Mouse (Mus musculus): ENCODE data around the gene Gnai3. TPM values are rescaled to one million over a fixed set of nuclear protein-coding genes. Genes with fewer than 3 reads are reported as not detected.
A peak's percentile ranks its signal among the peaks of the same experiment; 100 is the strongest.

Gnai3 gene
- 100 to 1,000 TPM; 137 to 154 (median 149) TPM for total RNA-seq (2022)

DNA sequence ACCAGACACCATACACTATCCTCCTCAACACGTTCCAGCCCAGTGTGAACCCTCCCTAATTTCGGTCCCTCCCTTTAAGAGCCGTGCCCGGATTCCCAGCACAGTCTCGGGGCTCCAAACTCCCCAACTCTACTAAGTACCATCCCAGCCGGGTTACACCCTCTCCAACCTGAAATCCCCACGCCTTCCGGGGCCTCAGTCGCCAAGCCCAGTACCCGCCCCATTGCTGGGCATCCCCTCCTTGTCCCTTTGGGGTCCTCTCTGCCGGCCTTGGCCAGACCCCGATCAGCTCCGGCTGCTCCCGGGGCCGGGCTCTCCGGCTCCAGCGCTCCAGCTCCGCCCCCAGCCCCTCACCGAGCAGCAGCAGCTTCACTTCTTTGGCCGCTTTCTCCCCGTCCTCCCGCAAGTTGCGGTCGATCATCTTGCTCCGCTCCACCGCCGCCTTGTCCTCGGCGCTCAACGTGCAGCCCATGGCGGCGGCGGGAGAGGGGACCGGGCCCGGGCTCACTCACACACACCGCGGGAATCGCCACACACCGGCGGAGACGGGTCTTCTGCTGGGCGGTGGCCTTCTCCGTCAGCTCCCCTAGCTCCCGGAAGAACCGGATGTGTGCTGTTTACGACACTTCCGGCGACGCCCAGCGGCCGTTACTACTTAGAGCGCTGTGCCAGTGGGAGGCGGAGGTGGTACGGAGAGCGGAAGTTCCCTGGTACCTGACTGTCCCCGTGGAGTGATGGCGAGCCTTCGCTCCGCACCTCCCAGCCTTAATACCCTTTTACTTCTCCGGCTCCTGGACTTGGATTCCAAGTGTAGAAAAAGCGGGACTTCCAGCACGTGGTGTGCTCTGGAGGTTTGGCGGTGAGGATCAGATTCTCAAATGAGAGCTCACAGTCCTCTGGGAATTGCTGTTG lies at the start of gene Gnai3:
Gnai3 (minus strand) TSS at position 613 of the 912 bp plus-strand sequence.
- DNase-seq: peak; percentile 90

DNA sequence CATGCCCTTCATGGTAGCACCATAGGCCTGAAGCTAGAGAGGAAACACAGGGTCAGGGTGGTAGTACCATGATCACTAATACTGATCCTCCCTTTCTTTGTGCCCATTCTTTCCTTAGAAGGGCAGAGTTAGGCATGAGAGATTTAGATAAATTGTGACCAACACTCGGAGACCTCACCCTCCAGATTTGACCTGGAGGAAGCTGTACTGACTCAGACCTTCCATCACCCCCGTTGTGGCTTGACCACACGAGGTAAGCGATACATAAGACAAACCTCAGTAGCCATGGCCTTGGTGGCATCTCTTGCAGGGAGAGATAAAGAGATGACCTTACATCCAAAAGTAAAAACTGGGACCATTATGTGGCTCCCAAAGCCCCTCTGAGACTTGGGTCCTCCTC lies 49.3 kb upstream of the Gnai3 start:
- no peak for DNase-seq

DNA sequence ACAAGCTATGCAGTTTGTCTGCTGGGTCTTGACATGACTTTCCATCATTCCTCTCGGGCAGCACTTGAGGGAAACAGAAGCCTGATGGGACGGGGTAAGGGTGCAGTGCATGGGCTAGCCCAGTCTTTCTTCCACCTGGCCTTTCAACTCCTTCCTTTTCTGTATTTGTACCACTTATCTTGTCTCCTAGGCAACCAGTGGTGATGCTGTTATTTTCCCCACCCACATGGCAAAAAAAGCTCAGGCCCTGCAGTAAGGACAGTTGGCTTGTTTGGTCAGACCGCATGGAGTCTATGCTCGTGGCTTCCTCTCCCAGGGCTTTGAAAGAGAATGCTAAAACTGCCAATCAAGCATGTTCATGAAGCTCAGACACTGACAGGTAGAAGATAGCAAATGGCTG lies 47.7 kb upstream of the Gnai3 start:
- no peak for DNase-seq

DNA sequence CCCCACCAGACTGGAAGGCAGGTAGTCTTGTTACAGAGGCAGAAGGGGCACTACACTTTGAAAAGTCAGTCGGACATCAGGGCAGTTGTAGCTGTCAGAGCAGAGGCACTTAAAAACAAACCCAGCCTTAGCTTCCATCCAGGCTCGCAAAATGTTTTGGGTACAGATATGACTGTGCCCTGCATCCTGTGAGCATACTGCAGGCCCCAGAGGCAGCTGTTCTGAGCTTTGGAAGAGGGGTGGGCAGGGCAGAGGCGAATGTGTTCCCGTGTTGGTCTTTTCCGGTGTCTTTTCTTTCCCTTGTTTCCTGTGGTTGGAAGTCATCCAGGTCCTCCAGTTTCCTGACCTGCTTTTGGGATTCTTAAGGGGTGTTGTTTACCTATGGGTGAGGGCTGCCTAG lies 44.0 kb upstream of the Gnai3 start:
- no peak for DNase-seq

DNA sequence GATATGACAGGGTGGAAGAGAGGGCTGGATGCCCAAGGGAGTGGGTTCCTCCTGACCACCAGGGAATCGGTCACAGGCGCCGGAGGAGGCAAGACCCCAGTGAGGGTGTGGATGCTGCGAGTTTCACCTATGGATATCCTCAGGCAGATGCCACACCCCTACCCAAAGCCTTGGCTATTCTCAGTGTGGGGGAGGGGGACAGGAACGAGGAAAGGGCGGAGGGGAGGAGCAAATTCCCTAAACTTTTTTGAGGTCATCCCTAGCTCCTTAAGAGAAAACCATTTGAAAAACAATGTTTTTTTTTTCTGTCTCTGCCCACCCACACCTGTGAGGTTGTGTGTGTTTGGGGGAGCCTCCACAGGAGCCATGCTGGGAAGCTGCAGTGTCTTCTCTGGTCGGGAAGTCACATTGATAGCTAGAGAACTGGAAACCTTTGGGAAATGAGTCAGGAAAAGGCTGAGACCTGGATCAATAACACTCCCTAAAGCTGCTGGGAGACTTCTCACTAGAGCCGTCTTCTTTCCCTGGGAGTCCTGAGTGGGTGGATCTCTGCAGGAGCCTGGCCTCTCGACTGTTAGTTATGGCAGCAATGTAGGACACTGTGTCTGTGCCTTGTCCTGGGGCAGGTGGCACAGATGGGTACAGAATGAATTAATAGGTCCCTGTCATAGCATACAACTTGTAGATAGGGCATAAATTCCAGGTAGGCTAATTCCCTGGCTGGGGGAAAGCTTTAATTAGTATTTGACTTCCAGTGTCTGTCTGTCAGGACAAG lies 43.0 kb upstream of the Gnai3 start:
- no peak for DNase-seq

DNA sequence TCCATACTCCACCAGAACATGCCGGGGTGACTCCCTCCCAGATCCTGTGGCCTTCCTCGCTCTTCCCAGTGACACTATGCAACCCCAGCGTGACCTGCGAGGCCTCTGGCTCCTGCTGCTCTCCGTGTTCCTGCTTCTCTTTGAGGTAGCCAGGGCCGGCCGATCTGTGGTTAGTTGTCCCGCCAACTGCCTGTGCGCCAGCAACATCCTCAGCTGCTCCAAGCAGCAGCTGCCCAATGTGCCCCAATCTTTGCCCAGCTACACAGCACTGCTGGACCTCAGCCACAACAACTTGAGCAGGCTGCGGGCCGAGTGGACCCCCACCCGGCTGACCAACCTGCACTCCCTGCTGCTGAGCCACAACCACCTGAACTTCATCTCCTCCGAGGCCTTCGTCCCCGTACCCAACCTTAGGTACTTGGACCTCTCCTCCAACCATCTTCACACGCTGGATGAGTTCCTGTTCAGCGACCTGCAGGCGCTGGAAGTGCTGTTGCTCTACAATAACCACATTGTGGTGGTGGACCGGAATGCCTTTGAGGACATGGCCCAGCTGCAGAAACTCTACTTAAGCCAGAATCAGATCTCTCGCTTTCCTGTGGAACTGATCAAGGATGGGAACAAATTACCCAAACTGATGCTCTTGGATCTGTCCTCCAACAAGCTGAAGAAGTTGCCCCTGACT lies 41.3 kb upstream of the Gnai3 start:
- DNase-seq: no peak

DNA sequence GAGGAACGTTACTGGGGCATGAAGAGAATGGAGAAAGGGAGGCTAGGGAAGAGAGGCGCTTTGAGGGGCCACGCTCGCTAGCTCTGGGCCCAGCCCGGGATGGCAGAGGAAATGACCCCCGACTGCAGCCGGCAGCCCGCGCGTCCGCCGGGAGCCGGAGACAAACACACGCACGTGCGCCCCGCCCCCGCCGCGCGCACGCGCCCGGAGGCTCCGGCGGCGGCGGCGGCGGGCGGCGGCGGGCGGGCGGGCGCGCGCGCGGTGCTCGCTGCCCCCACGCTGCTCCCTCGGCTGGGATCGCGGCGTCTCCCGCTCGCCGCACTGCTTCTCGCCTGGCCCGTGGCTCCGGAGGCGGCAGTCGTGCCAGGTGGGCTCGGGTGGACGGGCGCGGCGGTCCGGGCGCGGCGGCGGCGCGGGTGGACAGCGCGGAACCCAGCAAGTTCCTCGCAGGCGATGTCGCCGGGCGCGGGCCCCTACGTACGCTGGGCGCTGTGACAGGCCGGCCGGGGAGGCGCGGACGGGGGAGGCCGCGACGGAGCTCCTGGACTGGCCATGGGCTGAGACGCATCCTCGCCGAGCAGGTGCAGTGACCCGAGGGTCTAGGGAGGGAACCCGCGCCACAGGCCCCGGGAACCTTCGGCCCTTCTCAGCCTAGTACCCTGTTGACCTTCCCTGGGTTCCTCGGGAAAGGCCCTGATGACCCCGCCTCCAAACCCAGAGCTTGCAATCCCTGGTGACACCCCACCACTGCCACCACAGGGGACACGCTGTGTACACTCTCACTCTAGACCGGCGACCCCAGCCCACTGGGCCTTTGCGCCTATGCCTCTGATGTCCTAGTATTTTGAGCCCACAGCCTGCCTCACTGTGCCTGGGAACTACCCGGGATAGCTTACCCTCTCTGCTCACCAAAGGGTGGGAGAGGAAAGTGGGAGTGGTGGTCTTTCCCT lies 40.4 kb upstream of the Gnai3 start, which contains the start of gene Amigo1:
Amigo1 (plus strand) TSS at position 238 of the 950 bp plus-strand sequence.
- no peak for DNase-seq

DNA sequence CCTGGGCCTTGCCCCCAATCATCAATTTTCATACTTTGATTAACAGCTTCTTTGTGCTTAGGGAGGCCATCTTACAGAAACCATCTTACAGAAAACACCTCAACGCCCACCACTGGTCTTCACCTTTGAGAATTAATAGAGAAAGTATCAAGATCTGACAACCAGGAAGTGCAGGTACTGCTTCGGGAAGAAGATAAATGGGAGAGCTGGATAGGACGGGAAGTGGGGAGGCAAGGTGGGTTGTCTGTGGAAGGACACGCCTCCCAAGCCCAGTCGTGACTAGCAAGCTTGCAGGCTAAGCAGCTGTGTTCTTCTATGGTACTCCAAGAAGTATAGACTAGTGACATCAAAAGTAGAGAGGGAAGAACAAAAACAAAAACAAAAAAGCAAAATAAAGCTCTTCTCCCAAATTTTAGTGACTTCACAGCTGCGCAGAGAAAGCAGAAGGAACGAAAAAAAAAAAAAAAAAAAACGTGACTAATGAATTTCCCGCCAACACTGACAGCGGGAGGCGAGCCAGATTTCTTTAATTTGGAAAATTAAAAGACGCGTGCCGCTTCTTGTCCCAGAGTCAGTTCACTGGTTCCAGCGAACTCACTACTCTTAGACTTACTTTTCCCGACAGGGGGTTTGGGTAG lies 39.6 kb upstream of the Gnai3 start:
- no peak for DNase-seq

DNA sequence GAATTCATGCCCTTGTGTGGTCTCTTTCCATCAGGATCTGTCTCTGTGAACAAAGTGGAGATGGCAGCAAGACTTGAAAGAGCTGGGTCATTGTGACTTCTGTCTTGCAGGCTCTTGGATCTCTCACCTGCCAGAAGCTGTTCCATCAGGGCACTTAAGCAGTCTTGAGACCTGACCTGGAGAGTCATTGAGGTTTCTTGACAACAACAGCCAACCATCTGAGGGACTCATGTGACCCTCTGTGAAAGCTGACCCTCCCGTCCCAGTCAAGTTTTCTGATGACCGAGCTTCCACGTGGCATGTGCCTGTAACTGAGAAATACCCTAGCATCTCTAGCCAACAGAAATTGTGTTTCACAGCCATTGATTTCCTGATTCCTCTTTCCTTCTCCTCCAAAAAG lies 38.8 kb upstream of the Gnai3 start:
- no peak for DNase-seq

DNA sequence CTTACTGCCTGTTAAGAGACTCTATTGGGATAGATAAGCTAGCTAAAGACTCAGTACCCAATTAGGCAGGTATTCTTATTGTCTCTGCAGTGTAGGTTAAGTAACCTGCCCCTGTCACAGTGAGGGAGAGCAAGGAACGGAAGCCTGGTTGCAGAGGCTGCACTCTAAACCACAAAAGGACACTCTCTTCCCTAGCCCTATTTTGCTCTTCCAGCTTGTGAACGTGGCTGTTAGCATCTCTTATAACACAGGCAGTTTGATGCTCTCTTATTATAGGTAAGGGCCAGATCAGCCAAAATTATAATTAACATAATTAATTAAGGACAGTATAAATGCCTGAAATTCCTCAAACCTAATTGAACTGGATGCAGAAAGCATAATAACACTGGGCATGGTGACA lies 34.6 kb upstream of the Gnai3 start:
- no peak for DNase-seq

DNA sequence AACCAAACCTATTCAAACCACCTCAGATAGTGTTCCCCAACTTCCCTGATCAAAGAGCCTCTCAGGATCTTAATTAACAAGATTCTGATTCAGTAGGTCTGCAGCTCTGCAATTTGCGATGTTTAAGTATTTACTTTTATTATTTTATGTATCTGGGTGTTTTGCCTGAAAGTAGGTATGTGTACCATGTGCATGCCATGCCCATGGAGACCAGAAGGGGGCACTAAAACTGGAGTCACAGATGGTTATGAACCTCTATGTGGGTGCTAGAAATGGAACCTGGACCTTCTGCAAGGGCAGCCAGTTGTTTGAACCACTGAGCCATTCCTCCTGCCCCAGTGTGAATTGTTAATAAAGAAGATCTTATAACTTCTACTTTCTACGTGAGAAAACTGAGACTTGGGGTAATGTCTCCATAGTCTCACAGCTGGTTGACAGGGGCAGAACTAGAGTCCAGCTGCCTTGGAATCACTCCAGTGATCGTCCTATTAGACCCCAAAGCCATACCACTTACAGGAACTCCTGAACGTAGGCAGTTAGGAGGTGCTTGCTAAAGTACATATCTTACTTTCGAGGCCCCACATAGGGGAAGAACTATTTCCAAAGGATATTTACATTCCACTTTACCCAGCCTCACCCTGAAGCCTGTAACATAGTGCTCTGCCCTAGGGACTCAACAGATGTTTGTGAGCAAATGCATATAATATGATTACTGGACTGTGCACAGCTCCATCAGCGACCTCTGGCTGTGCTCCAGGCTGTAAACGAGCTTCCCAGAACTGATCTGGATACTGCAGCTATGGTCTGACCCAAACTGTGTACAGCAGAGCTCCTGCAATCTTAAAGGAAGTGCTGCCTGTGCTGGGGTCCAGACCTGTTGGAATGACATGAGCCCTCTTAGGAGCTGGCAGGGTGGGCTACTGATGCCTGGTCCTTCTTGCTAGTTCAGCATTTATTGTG lies 33.1 kb upstream of the Gnai3 start:
- DNase-seq: no peak

DNA sequence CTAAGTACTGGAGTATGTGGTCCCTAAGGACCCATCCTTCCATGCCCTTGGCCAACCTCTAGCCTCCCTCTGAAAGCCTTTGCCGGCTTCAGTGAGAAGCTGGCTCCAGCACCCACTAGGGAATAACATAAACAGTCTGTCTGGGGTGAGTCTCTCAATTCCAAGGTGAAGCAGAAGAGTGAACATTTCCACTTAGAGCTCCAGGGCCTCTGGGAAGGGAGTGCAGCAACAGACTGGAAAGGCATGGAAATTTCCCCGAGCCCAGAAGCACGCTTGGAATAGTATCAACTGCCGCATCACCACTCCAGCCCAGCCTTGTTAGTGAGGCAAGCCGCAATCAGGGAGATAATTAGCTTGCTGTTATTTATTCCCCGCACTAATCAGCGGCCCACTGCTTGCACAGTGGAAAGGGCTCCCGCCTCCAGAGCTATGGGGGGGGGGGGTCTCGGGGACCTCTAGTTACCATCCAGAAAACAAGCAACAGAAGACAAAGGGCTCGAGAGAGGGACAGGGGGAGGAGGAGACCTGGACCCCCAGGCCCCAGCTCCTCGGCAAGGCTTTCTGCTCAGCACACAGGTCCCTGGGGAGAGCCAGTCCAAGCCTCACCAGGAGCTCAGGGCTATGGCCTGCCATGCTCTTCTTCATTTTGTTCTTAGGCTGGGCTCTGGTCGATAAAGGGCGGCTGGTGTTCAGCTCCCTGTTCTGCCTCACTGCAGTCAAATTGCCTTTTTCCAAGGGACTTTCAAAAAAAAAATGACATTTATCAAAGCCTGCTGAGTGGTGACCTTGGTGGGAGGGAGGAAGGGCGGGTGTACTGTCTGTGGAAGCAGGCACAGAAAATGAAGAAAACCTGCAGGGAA lies 29.0 kb upstream of the Gnai3 start:
- DNase-seq: peak; percentile 62

DNA sequence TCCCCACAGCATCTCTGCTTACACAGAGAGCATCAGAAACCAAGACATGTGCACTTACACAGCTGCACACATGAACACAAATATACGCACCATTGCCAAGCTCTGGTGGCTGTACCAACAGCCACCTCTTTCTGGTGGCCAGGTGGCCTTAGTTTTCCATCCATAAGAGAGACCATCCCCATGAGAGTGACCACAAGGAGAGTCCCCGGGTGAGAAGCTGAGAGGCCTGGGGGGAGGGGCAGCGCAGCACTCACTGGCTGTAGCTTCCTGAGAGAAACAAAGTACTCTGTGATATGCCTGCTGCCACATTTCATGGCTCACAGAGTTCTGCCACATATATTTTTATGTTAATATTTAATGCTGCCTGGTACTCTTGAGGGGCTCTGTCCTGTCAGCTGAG lies 23.3 kb upstream of the Gnai3 start:
- DNase-seq: no peak

DNA sequence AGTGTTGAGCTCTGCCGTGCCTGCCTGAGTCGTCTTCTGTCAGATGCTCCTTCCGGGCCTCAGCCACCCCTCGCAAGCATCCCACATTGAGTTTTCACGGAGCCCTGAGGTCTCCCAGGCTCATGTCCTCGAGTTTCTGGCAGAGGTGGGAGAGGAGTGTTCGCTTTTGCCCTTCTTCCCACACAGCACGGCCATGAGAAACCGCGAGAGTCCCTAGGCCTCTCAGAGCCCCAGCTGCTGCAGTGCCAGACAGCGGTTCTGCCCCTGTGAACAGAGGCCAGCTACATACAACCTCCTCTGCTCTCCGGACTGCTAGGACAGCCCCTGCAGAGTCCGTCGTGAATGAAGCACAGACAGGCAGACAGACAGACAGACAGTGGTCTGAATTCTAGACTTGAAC lies 21.6 kb upstream of the Gnai3 start:
- no peak for DNase-seq

DNA sequence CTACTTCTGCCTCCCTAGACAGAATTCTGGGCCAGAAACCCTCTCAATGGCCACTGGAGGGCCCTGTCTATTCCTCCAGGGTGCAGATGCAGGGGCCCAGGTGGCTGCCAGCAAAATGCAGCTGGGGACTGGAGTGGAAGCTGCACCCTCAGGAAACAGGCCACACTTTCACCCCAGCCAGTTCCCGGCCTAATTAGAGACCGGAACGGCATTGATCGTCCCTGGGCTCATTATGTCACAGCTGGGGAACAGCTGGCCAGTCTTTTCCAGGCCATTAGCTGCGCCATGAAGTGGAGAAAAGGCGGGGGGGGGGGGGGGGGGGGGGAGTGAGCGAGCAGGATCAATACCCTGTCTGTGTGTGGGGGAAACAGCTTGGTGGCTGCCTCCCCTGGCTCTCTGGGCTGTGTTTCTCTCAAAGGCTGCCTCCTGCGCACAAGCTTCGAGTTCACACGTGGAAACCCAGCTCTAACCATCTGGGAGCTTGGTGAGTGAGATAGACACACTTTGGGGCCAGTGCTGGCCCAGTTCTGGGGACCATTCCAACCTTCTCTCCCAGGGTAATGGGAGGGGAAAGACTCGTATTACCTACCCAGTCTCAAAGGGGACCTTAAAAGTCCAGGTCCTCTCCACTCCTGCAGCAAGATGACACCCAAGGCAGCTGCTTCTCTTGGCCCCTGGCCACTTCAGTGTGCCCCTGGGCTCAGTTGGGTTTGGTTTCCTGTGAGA lies 20.7 kb upstream of the Gnai3 start:
- no peak for DNase-seq

DNA sequence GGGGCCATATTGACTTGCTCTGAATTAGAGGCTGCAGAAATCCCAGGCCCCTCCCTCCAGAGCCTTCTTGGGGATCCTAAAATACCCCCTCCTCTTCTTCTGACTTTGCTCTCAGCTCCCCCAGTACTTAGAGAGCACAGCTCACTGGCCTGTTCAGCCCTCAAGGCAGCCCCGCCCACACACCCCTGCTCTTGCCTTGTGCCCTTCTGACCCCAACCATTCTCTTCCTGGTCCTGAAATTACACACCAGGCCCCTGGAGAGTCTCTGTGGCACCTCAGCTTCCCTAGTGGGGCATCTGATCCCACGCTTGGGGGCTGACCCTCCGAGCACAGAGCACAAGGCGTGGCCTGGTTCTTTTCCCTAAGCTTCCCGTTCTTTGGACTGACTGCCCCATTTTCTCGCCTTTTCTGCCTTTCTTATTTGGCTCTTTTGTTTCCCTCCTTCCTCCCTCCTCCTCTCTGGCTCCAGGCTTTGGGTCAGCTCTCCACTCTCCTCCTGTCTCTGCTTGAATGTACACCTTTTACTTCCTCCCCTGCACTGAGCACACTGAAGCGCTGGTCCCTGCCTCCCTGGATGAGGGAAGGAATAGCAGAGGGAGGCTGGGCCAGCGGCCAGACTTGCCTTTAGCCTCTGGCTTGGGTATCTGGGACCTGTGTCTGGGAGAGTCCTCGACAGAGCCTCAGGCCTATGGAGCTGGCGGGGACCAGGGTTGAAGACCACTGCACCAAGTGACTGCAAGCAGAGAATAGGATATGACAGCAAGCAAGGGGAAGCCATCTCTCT lies 19.8 kb upstream of the Gnai3 start:
- no peak for DNase-seq

DNA sequence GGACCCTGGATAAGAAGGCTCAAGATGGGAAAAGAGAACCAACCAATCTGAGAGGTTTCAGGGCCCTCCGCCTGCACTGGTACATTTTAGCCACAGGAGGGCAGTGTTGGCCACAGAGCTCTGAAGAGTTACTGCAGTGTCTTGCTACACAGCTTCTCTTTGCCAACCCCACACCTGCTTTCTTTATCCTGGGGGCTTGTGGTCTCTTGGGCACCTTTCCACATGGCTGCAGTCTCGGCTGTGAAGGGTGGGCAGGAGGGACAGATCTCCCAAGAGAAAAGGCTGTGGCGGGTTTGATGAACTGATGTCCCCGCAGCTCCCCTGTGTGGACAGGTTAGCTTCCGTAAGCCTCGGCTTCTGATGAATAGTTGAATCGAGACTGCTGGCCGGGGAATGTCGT lies 18.9 kb upstream of the Gnai3 start:
- peak; percentile 57 for DNase-seq

DNA sequence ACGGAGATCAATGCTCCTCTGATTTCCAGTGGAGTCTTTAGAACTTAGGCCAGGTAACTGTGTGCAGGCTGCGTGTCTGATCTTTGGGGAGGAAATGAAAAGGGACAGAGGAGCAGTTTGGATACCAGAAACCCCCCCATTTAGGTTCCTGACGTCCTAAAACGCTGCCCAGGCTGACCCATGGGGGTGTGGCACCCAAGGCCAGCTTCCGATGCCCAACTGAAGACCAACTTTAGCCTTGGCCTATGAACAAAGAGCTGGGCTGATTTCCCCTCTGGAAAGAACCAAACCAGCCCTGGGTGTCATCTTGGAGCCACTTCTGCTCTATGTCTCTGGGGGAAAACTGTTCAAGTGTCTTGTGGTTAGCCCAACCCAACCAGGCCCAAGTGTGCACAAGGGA lies 18.1 kb upstream of the Gnai3 start:
- no peak for DNase-seq

Measured in adrenal gland, adult 8-10 months (tissue).